Mouse (Mus musculus): Measurements from ENCODE around the gene Prtg.

- no peak for TF ChIP-seq EP300 (IDR thresholded peaks at IDR 0.05; ENCODE audit: low read length)
- TF ChIP-seq CTCF (conservative IDR thresholded peaks at IDR 0.05 in 1 of 2, IDR thresholded peaks at IDR 0.05 in 1 of 2; ENCODE audit: low read depth in 2 of 2, low read length in 2 of 2), result no peak
- no peak for TF ChIP-seq POLR2AphosphoS2 (IDR thresholded peaks at IDR 0.05; ENCODE audit: low read depth, low read length)
- no peak for TF ChIP-seq SMC3 (IDR thresholded peaks at IDR 0.05; ENCODE audit: low read depth, low read length)
- TF ChIP-seq POLR2A (IDR thresholded peaks at IDR 0.05; ENCODE audit: low read depth, low read length), result no peak
- no peak for TF ChIP-seq ZNF384 (IDR thresholded peaks at IDR 0.05; ENCODE audit: low read depth, low read length)
- no peak for TF ChIP-seq ZKSCAN1 (IDR thresholded peaks at IDR 0.05; ENCODE audit: borderline replicate concordance, low read depth, low read length)
- no peak for TF ChIP-seq MEF2A (IDR thresholded peaks at IDR 0.05; ENCODE audit: borderline replicate concordance, low read depth, low read length)
- no peak for TF ChIP-seq MAZ (IDR thresholded peaks at IDR 0.05; ENCODE audit: low read depth, low read length)
- no peak for TF ChIP-seq MAX (IDR thresholded peaks at IDR 0.05; ENCODE audit: low read length)
- TF ChIP-seq NRF1 (IDR thresholded peaks at IDR 0.05; ENCODE audit: low read depth, low read length), result no peak
- TF ChIP-seq UBTF (IDR thresholded peaks at IDR 0.05; ENCODE audit: low read depth, low read length), result no peak
- no peak for TF ChIP-seq ZMIZ1 (IDR thresholded peaks at IDR 0.05; ENCODE audit: low read depth, low read length)
- TF ChIP-seq E2F4 (IDR thresholded peaks at IDR 0.05; ENCODE audit: insufficient replicate concordance, low read depth, low read length), result no peak
Measured at GRCm38 (mm10) chr9:72861235-72861634, 54.6 kb downstream of the Prtg start.

Data from CH12.LX (cell line).